Mouse (Mus musculus) kidney, embryonic 16.5 days (tissue): Measurements from ENCODE around the gene Ankrd13c. TPM values are rescaled to one million over a fixed set of nuclear protein-coding genes. Genes with fewer than 3 reads are reported as not detected.
A peak's percentile ranks its signal among the peaks of the same experiment; 100 is the strongest.
"Not testable (repeated sequence)": the region's sequence is repeated elsewhere in the genome, so short reads cannot be mapped to it uniquely, and the experiment has no call there.

Experiments used
- ATAC-seq: fragments of 200-750 bp; cut with Nextera tagmentation; 2 replicates; pipeline ENCODE4 v1.8.0; 2017; ENCODE audit warnings: moderate TSS enrichment; ENCODE audit not compliant: low FRiP score, low TSS enrichment
- H3K27ac ChIP-seq: fragments of 300-500 bp; sonication (generic); 2 replicates; pipeline ENCODE4 v1.5.1; 2014; ENCODE audit warnings: low read length
- H3K27me3 ChIP-seq: fragments of 300-500 bp; sonication (generic); 2 replicates; pipeline ENCODE4 v1.6.1; 2014; ENCODE audit warnings: low read length, control low read depth, mixed read lengths; ENCODE audit not compliant: insufficient read depth
- H3K36me3 ChIP-seq: fragments of 300-500 bp; sonication (generic); 2 replicates; pipeline ENCODE4 v1.6.1; 2014; ENCODE audit warnings: low read length, control low read depth, mixed read lengths; ENCODE audit not compliant: insufficient read depth
- H3K4me1 ChIP-seq: fragments of 300-500 bp; sonication (generic); 2 replicates; pipeline ENCODE4 v1.6.1; 2014; ENCODE audit warnings: low read length, control low read depth, mixed read lengths; ENCODE audit not compliant: insufficient read depth
- H3K4me2 ChIP-seq: fragments of 300-500 bp; sonication (generic); replicated peaks from 2 replicates; pipeline ENCODE4 v1.6.1; 2014; ENCODE audit warnings: low read depth, low read length
- H3K4me3 ChIP-seq: fragments of 300-500 bp; sonication (generic); 2 replicates; pipeline ENCODE4 v1.5.1; 2014; ENCODE audit warnings: mild to moderate bottlenecking, low read length
- H3K9ac ChIP-seq: fragments of 300-500 bp; sonication (generic); replicated peaks from 2 replicates; pipeline ENCODE4 v1.6.1; 2014; ENCODE audit warnings: low read length
- H3K9me3 ChIP-seq: fragments of 300-500 bp; sonication (generic); 2 replicates; pipeline ENCODE4 v1.6.1; 2016; ENCODE audit warnings: low read length, control low read depth
- WGBS: fragments of 180-500 bp; shearing (Covaris S2); extraction: QIAGEN DNeasy Blood & Tissue Kit; methylation state at CpG from one replicate; pipeline ENCODE4 v1.1.7; 2014; 5-methylcytosine and 5-hydroxymethylcytosine counted together
- polyA plus RNA-seq: library from polyadenylated mRNA; unstranded; fragments of >200 nt; fragmentation: Nextera tagmentation; extraction: Ambion mirVana; gene quantifications from 2 replicates; pipeline ENCODE4 v1.2.1, GENCODE M21; 2015

Ankrd13c gene
- polyA plus RNA-seq, 1 experiment from 2014 or later, result 22.8 TPM

DNA sequence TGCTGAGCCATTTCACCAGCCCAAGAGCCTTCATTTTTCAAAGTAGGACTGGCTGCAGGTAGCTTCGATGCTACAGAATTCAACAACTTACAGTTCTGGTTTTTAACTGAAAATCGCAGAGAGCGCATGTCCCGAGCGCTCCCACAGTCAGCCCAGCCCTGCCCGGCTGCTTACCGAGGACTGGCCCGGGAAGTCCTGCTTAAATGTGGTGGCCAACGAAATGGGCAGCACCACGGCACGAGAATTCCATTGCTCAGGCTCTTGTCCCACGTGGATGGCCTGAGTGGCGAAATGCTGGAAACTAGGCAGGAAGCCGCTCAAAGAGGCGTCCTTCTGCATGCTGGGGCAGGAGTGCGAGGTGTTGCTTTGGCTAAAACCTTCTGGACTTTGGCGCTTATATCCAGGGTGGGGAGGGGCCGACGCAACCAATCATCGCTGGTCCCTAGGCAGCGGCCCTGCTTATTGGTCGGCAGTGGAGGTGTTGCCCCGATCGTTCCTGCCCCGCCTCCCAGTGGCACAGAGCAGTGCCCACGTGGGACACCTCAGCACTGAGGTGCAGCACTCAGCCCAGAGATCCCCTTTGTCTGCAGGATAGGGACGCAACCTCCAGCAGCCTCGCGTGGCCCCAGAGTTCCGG lies 22.2 kb upstream of the Ankrd13c start, which contains the start of gene Cth:
Gene Cth, minus strand, starts transcription at position 386 of the 637 bp plus-strand sequence.
- H3K9me3 ChIP-seq, result no peaks in the 10 kb centered on the region
- peak; percentile 100 for ATAC-seq
- H3K27ac ChIP-seq, result peak within 1 kb of the TSS; percentile 73

DNA sequence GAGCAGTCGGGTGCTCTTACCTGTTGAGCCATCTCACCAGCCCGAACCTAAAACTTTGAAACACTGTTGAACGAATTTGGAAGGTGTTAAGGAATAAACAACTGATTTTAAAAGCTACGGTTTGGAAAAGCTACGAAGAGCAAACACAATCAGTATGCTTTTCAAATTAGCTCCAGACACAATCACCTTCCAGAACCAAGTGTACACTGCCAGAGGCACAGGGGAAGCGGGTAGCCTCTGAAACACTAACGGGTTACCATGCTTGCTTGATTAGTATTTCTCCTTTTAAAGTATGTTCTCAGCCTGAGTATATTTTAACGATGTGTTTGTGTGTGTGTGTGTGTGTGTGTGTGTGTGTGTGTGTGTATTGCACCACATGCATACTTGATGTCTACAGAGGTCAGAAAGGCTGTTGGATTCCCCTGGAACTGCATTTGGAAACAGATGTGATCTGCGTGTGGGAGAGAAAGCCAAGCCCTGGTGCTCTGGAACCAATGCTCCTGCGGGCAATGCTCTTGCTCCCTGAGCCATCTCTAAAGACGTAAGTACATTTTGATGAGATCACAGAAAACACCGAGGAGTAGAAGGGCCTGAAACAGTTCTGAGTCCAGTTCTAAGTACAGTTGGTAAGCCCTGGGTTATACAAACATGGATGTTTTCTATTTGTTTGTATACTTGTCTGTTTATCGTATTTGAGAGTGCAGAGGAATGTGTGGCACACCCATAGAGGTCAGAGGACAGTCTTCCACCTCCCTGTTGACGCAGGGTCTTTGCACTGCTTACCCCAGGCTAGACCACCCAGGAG lies 21.1 kb upstream of the Ankrd13c start:
- WGBS, result 87% methylated on average over 14 of the region's 14 CpGs
- ATAC-seq, result no peak
- no peaks in the 10 kb centered on the region for H3K9me3 ChIP-seq

More for the DNA sequence above, 22.2 kb upstream of the Ankrd13c start, which contains the start of gene Cth:
- 0% methylated on average over 30 of the region's 30 CpGs for WGBS
- H3K4me3 ChIP-seq, result peak within 1 kb of the TSS; percentile 67
- no peaks in the 10 kb centered on the region for H3K36me3 ChIP-seq
- H3K4me1 ChIP-seq, result peaks cover 10% of the 10 kb centered on the region; the same call in 1 of the 2 replicates
- peak within 1 kb of the TSS; percentile 77 for H3K9ac ChIP-seq
- H3K4me2 ChIP-seq, result peak within 1 kb of the TSS; percentile 87
- no peaks in the 10 kb centered on the region for H3K27me3 ChIP-seq

DNA sequence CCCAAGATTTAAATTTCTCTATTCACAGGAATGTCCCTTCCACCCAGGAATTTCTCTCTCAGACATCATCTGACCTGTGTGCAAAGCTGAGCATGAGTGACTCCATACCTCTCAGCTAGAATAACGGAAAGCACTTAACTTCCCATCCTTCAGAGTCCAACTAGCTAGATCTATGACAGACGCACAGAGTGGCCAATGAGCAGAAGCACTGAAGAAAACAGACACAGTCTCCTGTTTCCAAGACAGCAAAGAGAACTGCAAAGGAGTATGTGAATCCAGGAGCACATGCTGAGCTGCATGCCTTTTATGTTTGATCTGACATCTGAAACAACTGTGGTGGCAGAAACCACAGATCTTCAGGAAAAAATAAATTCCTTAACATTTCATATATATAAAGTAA lies 20.3 kb upstream of the Ankrd13c start:
- Histone ChIP-seq H3K4me2 (no peak overlapping the region), H3K27me3 (no peaks in the 10 kb centered on the region), H3K4me1 (peaks cover 10% of the 10 kb centered on the region; the same call in 1 of the 2 replicates), H3K4me3 (no peak overlapping the region), H3K36me3 (no peaks in the 10 kb centered on the region), H3K9me3 (no peaks in the 10 kb centered on the region), H3K9ac (no peak overlapping the region), H3K27ac (no peak overlapping the region)
- WGBS, result 42% methylated on average over 2 of the region's 2 CpGs
- no peak for ATAC-seq

More for the DNA sequence above, 21.1 kb upstream of the Ankrd13c start:
- Histone ChIP-seq H3K4me2 (no peak overlapping the region), H3K9ac (no peak overlapping the region), H3K4me1 (peaks cover 10% of the 10 kb centered on the region; the same call in 1 of the 2 replicates), H3K36me3 (no peaks in the 10 kb centered on the region), H3K27ac (no peak overlapping the region), H3K4me3 (no peak overlapping the region), H3K27me3 (no peaks in the 10 kb centered on the region)

DNA sequence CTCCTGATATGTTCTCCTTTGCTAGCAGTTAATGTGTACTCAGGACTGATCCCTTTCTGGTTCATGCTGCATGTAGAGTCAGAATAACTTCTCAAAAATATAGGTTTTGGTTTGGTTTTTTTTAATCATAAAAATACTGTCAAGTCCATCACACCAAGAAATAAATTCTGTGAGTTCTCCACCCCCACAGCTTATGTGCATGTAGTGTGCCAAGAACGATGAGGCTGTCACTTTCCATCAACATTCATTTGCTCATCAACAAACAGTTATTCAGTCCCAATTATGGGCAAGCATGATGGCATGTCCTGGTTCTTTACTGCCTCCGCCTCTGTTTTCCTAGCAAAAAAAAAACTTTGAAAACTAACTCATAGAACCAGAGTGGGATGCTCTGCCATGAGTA lies 18.3 kb upstream of the Ankrd13c start:
- Histone ChIP-seq H3K36me3 (no peaks in the 10 kb centered on the region), H3K9me3 (no peaks in the 10 kb centered on the region), H3K4me1 (peaks cover 3% of the 10 kb centered on the region; the same call in 1 of the 2 replicates), H3K4me3 (no peak overlapping the region), H3K9ac (no peak overlapping the region), H3K27ac (no peak overlapping the region), H3K4me2 (no peak overlapping the region), H3K27me3 (no peaks in the 10 kb centered on the region)
- no peak for ATAC-seq
- WGBS, result 79% methylated on average over 2 of the region's 2 CpGs

DNA sequence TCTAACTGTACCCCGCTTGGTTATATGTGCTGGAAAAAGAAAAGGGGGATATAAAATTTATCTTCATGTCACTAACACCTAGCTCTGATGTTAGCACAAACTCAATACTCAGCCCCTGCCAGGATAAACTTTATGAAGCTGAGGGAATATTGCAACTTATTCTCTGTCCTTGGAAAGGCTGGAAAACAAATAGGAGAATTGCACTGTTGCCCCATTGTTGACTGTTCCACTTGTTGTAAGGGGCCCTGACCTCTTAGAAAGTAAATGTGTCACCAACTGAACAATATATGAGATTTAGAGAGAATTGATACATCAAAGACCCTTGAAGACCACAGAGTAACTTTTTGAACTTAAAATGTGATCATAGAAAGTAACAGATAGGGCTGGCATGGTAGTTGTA lies 17.6 kb upstream of the Ankrd13c start:
- H3K9ac ChIP-seq, result no peak overlapping the region
- no peak overlapping the region for H3K27ac ChIP-seq
- no peaks in the 10 kb centered on the region for H3K27me3 ChIP-seq
- H3K4me1 ChIP-seq, result peaks cover 3% of the 10 kb centered on the region; the same call in 1 of the 2 replicates
- H3K36me3 ChIP-seq, result no peaks in the 10 kb centered on the region
- no peak overlapping the region for H3K4me3 ChIP-seq
- 93% methylated on average over 1 of the region's 1 CpGs for WGBS
- no peak for ATAC-seq
- H3K4me2 ChIP-seq, result no peak overlapping the region
- H3K9me3 ChIP-seq, result no peaks in the 10 kb centered on the region

DNA sequence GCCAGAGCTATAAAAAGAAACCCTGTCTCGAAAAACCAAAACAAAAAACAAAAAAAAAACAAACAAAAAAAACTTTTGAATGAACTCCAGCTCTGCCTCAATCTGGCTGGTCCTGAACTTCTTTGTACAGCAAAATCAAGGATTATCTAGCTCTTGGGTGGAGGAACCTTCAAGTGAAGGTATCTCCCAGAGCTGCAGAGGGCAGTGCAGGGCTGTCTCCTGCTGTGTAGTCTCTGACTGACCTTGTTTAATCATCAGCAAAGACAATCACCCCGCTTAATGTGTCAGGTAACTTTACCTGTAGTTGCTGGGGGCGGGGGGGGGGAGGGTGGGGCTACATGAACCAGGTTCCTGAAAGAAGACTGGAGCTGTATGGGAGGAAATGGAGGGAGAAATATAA lies 15.4 kb upstream of the Ankrd13c start:
- H3K27me3 ChIP-seq, result no peaks in the 10 kb centered on the region
- no peak overlapping the region for H3K4me3 ChIP-seq
- H3K27ac ChIP-seq, result no peak overlapping the region
- WGBS, result 52% methylated on average over 3 of the region's 3 CpGs
- ATAC-seq, result peak; percentile 72; the same call in 1 of the 2 replicates
- H3K9ac ChIP-seq, result no peak overlapping the region
- H3K9me3 ChIP-seq, result no peaks in the 10 kb centered on the region
- H3K36me3 ChIP-seq, result no peaks in the 10 kb centered on the region
- H3K4me1 ChIP-seq, result no peaks in the 10 kb centered on the region
- H3K4me2 ChIP-seq, result no peak overlapping the region

DNA sequence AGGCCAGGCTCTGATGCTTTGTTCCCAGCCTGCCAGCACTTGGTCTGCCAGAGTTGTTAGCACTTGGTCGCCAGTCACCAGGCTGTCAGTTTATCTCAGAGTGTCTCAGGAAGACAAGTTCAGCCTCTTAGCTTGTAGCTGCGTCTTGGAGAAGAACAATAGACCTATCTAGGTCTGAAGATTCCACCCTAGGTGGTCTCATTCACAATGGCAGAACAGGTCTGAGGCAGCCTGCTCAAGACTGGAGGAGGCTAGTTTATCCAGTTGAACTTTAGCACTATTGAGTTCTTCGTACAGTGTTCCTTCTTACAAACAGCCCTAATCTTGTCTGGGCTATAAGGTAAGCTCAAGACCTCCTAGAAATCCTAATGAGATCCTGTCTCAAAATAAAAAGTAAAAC lies 15.0 kb upstream of the Ankrd13c start:
- Histone ChIP-seq H3K4me1 (no peaks in the 10 kb centered on the region), H3K9ac (no peak overlapping the region), H3K36me3 (no peaks in the 10 kb centered on the region), H3K27ac (no peak overlapping the region), H3K4me3 (no peak overlapping the region), H3K27me3 (no peaks in the 10 kb centered on the region), H3K9me3 (no peaks in the 10 kb centered on the region), H3K4me2 (no peak overlapping the region)
- peak; percentile 46; the same call in 1 of the 2 replicates for ATAC-seq
- 55% methylated on average over 3 of the region's 3 CpGs for WGBS

DNA sequence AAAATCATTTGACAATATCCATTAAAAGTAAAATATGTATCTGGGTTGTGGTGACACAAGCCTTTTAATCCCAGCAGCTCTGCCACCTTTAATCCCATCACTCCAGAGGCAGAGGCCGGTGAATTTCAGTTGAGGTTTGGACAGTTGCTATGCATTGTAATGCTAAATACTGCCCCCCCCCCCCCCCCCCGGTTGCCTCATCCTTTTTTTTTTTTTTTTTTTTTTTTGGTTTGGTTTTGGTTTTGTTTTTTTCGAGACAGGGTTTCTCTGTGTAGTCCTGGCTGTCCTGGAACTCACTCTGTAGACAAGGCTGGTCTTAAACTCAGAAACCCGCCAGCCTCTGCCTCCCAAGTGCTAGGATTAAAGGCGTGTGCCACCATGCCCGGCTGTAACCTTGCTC lies 13.8 kb upstream of the Ankrd13c start:
- not testable (repeated sequence) for H3K27me3 ChIP-seq, H3K4me3 ChIP-seq, H3K9me3 ChIP-seq, H3K27ac ChIP-seq, H3K9ac ChIP-seq, H3K36me3 ChIP-seq, H3K4me1 ChIP-seq, ATAC-seq, H3K4me2 ChIP-seq
- WGBS, result 79% methylated on average over 5 of the region's 6 CpGs

DNA sequence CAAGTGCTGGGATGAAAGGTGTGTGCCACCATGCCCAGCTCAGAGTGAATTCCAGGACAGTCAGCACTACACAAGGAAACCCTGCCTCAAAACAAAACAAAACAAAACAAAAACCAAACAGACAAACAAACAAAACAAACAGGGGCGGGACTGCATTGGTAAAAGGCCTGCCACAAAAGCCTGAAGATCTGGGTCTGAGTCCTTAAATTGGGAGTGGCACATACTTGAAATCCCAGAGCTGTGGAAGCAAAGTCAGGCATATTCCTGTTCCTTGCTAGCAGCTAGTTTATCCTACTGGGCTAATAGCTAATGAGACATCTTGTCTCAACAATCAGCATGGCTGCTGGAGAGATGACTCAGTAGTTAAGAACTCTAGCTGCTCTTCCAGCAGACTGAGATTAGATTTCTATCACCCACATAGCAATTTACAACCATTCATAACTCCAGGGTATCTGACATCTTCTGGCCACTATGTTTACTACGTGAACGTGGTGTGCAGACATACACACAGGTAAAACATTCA lies 12.7 kb upstream of the Ankrd13c start:
- 64% methylated on average over 3 of the region's 3 CpGs for WGBS
- Histone ChIP-seq H3K9me3 (no peaks in the 10 kb centered on the region), H3K27ac (no peak overlapping the region), H3K4me3 (no peak overlapping the region), H3K9ac (no peak overlapping the region), H3K36me3 (no peaks in the 10 kb centered on the region), H3K4me2 (no peak overlapping the region), H3K4me1 (no peaks in the 10 kb centered on the region), H3K27me3 (no peaks in the 10 kb centered on the region)
- no peak for ATAC-seq

DNA sequence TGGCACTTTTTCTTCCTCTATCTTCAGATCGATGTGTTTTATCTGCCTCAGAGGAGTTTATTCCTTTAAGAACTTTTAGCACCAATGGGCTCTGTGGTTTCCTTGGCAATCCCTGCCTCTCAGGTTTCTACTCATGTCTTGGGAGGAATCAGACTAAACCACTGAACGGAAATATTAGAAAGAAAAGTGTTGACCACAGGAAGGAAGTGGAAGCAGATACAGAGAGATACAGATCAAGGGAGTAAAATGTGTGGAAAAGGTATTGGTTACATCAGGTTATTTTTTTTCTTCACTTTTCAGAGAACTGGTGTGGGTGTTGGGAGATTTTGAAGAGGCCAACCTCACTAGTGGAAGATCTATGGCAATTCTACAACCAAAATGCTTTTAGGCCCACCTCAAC lies 8.5 kb upstream of the Ankrd13c start:
- H3K27me3 ChIP-seq, result no peaks in the 10 kb centered on the region
- no peak overlapping the region for H3K9ac ChIP-seq
- no peaks in the 10 kb centered on the region for H3K9me3 ChIP-seq
- no peaks in the 10 kb centered on the region for H3K36me3 ChIP-seq
- no peaks in the 10 kb centered on the region for H3K4me1 ChIP-seq
- ATAC-seq, result no peak
- no peak overlapping the region for H3K27ac ChIP-seq
- no peak overlapping the region for H3K4me3 ChIP-seq
- 61% methylated on average over 2 of the region's 2 CpGs for WGBS
- no peak overlapping the region for H3K4me2 ChIP-seq
